Mouse (Mus musculus) megakaryocyte, adult 5-6 weeks (primary cell): ENCODE results near the gene Psg20. TPM values are rescaled to one million over a fixed set of nuclear protein-coding genes. Genes with fewer than 3 reads are reported as not detected.
"Not testable (repeated sequence)": the region's sequence is repeated elsewhere in the genome, so short reads cannot be mapped to it uniquely, and the experiment has no call there.

Experiments
- ATAC-seq: 2 replicates; pipeline ENCODE4 v1.8.0; 2016; ENCODE audit warnings: mild to moderate bottlenecking, inconsistent platforms; ENCODE audit not compliant: poor library complexity, severe bottlenecking
- total RNA-seq, 2 experiments: library from RNA; stranded (forward) in 1 of 2; stranded (reverse) in 1 of 2; fragments of 153-499, 151-499 nt in 1 of 2; fragments of 221-1000, 200-1000 nt in 1 of 2; gene quantifications; 2 replicates each; pipeline versions ENCODE4 v1.2.3 to v1.2.4; 2015 to 2017

Gene Psg20
- total RNA-seq (2015) (not detected in 2 replicates), total RNA-seq (2017) (not detected in 2 replicates)

DNA sequence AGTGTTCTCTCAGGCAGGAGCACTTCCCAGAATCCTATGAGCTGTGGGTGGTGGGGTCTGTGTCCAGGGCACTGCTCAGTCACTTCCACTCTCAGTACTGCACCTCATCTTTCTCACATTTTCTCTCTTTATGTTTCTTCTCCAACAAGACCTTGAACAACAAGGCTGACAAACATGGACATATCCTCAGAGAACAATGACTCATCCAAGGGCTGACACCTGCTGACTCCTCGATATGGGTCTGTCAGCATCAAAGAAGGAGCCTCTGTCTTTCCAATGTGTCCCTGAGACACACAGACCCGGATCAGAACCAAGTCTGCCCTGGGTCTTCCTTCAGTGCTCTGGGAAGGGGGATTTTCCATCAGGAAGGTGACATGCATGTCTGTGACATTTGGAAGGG, at the start of gene Psg20:
Gene Psg20 (minus strand): TSS at position 101 of the 400 bp plus-strand sequence.
- no peak for ATAC-seq

DNA sequence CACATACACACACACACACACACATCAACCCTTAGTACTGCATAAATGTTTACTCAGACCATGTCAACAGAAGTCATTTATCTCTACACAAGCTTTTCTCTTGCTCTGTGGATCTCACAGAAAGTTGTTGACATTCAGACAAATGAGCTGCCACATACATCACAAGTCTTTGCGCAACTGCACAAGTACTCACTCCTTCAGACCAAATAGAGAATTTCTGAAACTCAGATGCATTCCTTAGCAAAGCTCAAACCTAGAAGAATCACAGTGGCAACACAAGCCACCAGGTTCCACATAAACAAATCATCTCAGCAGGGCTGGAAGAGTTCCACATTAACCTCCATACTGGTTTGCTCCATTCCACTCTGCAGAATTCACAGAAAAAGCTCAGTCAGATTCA, 48.5 kb upstream of the Psg20 start:
- no peak for ATAC-seq

DNA sequence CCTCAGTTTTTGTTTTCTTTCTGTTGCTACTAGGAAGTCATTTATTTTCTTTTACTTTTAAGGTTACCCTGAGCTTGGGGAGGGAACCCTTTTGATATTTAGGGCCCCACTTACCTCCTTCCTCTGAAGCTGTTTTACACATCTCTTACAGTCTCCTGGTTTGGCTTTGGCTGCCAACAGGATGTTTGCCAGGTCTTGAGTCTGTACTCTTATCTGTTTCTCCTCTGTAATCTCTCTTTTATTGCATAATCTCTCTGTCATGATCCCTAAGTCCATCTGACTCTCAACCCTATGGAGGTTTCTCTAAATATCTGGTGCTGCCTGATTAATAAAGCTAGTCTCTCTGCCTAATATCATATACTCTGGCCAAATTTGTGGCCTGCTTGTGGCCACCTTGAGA, 47.1 kb upstream of the Psg20 start:
- ATAC-seq: no peak

DNA sequence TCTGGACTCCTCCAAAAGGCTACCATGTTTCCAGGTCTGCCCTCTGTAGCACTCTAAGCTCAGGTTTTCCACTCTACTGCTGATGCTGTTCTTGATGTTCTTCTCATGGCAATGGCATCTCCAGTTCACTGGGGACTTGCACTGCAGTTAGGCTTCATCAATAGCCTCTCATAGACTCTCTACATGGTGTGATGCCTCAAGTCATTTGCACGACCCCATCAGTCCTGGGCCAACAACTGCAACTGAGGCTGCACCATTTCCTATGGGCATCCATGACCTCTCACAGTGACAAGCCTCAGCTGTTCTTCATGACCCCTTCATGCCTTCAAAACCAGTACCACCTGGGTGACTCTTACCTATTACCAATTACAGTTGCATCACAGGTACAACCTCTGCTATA, 42.4 kb upstream of the Psg20 start:
- ATAC-seq: no peak

DNA sequence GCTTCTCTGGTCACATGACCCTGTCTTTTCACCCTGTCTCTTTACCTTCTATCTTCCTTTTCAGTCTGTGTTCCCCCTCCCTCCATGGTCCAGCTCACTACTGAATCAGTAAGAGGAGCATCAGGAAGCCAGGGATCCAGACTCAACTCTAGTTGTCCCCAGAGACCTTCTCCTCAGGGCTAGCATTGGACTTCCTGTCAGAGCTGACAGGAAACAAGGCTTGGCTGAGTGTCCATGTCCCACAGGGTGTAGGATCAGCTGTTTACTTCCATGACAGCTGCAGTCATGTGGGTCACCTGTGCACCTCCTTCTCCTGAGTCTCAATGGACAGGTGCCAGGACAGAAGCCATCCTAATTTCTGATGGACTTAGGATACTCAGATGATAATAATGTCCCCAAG, 39.9 kb upstream of the Psg20 start:
- not testable (repeated sequence) for ATAC-seq

DNA sequence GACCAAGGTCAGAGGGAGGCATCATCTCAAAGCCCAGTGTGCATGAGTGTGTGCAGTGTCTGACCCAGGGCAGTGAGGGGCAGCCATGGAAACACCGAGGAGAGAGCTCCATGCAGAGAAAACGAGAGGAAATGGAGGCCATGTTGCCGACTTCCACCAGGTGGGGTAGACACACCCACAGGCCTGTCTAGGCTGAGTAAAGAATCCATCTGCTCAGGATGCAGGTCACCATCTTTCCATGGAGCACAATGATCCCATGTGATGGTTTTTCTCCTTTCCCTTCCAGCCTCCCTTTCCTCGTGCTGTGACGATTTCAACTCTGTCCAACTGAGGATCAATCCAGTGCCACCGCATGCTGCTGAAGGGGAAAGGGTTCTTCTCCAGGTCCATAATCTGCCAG, 38.0 kb upstream of the Psg20 start:
- no peak for ATAC-seq

DNA sequence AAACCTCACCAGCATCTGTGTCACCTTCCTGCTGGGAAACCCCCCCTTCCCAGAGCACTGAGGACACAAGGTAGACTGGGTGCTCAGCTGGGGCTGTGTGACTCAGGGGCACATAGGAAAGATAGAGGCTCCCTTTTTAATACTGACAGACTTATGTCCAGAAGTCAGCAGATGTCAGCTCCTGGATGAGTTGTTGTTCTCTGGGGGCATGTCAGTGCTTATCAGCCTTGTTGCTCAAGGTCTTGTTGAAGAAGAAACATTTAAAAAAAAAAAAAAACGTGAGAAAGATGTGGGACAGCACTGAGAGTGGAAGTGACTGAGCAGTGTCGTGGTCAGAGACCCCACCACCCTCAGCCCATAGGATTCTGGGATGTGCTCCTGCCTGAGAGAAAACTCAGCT, 31.8 kb upstream of the Psg20 start, which contains the start of gene Psg22:
Gene Psg22 (plus strand): TSS at position 301 of the 400 bp plus-strand sequence.
- ATAC-seq: no peak

DNA sequence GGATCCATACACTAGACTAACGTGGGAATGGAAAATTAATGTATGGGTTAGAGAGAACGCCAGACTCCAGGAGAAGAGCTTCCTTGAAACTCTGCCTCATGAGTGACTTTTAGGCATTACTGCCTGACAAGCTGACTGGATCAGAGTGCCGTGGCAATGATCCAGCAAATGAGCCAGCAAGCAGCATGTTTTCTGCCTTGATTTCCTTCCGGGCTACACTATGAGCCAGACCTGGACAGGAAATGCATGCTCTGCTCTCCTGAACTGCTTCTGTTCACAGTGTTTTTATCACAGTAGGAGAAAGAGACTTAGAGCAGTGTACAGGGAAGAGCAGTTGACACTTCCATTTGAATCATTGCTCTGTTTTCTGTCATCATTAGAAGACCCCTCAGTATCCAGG, 29.6 kb upstream of the Psg20 start:
- no peak for ATAC-seq

DNA sequence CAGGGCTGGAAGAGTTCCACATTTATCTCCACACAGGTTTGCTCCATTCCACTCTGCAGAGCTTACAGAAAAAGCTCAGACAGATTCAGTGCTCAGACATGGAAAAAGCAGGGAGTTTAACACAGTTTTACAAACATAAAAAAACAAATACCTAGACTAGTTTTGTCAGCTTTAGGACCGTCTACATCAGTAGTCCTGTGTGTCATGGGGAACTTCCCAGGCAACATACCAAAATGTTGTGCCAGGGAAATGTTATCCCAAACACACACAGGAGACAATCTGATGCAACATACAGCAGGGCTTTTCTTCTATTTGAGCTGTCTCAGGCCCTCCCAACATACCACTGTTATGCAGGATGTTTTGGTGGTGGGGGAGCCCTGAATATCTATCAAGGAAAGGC, 24.9 kb upstream of the Psg20 start:
- no peak for ATAC-seq

DNA sequence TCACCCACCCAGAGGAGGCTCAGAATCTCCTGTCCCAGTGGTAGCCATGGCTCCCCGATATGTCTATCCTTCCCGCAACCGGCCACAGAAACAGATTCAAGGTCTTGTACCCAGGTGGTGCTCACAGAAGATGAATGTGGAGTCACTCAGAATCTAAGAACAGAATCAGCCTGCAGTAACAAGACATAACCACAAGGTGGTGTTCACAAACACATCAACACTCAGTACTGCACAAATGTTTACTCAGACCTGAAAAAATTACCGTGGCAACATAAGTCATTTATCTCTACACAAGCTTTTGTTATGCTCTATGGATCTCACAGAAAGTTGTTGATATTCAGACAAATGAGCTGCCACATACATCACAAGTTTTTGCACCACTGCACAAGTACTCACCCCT, 24.3 kb upstream of the Psg20 start:
- ATAC-seq: not testable (repeated sequence)

DNA sequence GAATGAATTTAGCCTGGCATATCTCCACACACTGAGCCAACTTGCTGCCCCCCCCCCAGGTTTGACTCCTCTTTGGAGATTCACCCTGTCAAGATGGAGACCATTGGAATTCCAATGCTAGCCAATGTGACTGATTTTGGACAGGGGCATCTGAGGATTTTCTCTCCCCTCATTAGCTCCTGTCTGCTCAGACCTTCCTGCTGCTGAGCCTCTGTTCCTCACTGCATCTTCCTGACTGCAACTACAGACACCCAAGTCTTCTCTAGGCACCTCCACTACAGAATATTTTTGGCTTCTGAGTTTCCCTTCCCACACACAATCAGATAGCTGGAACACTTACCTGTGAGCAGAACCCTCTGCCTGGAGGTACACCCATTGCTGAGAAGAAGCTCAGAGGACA, 399 bp downstream of the Psg20 start:
- no peak for ATAC-seq

DNA sequence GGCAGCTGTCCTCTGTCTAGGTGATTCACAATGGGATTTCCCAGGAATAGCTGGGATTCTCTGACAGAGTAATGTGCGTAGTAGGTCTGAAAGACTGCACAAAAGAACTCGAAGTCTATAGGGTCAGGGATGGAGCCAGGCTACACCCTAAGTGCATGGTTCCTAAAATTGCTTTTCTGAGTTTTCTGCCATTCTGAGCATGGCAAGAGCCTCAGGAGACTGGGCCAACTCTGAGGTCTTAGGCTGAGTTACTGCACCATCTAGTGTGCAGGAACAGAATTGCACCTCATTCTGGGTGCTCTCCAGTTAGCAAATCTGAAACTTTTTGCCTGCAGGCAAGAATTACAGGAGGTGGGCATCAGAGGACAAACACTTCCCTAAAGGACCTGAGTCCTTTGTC, 6.2 kb downstream of the Psg20 start:
- no peak for ATAC-seq

DNA sequence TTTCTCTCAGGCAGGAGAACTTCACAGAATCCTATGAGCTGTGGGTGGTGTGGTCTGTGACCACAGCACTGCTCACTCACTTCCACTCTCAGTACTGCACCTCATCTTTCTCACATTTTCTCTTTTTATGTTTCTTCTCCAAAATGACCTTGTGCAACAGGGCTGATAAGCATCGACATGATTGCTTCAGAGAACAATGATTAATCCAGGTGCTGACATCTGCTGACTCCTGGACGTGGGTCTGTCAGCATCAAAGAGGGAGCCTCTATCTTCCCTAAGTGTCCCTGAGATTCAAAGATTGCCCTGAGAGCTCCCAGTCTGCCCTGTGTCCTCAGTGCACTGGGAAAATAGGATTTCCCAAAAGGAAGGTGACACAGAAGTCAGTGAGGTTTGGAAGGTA, 29.4 kb downstream of the Psg20 start, which contains the start of gene Psg21:
Gene Psg21 (minus strand): TSS at position 101 of the 400 bp plus-strand sequence.
- ATAC-seq: not testable (repeated sequence)

DNA sequence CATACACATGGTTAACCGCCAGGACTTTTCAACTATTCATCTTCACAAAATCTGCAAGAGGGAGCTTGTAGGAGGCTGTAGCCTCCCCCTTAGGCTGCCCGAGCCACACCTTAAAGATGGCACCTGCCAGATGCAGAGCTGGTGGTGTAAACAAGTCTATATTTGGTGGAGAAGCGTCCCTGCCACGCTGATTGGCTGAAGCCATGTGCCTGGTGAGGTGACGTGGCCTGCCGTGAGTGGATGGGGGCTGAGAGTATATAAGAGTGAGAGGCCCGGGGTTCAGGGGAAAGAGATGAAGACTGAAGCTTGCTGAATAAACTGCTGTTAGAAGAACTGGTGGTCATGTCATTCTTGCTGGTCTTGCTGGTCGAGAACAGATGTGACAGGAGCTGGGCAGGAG, 59.1 kb downstream of the Psg20 start:
- ATAC-seq: not testable (repeated sequence)

Other genes with a start within 250 kb of the Psg20 start
- not detected in 2 replicates for gene Psg26, start 202.0 kb downstream of the Psg20 start, total RNA-seq (2015)
- not detected in 2 replicates for gene Psg26, start 202.0 kb downstream of the Psg20 start, total RNA-seq (2017)
- not detected in 2 replicates for gene Psg25, start 153.9 kb downstream of the Psg20 start, total RNA-seq (2015)
- gene Psg25, start 153.9 kb downstream of the Psg20 start, total RNA-seq (2017): not detected in 2 replicates
- not detected in 2 replicates for gene Psg27, start 118.9 kb downstream of the Psg20 start, total RNA-seq (2015)
- not detected in 2 replicates for gene Psg27, start 118.9 kb downstream of the Psg20 start, total RNA-seq (2017)
- gene Psg23, start 69.7 kb downstream of the Psg20 start, total RNA-seq (2015): not detected in 2 replicates
- not detected in 2 replicates for gene Psg23, start 69.7 kb downstream of the Psg20 start, total RNA-seq (2017)
- not detected in 2 replicates for gene Psg21, start 29.5 kb downstream of the Psg20 start, total RNA-seq (2015)
- not detected in 2 replicates for gene Psg21, start 29.5 kb downstream of the Psg20 start, total RNA-seq (2017)
- not detected in 2 replicates for gene Psg22, start 31.9 kb upstream of the Psg20 start, total RNA-seq (2015)
- not detected in 2 replicates for gene Psg22, start 31.9 kb upstream of the Psg20 start, total RNA-seq (2017)
- gene Psg19, start 112.3 kb upstream of the Psg20 start, total RNA-seq (2015): not detected in 2 replicates
- gene Psg19, start 112.3 kb upstream of the Psg20 start, total RNA-seq (2017): not detected in 2 replicates
- not detected in 2 replicates for gene Psg17, start 135.4 kb upstream of the Psg20 start, total RNA-seq (2015)
- gene Psg17, start 135.4 kb upstream of the Psg20 start, total RNA-seq (2017): not detected in 2 replicates
- gene Mill2, start 153.8 kb upstream of the Psg20 start, total RNA-seq (2015): not detected in 2 replicates
- 0.08 TPM in 1 of 2 replicates, not detected in the other for gene Mill2, start 153.8 kb upstream of the Psg20 start, total RNA-seq (2017)
- 492 and 634 TPM in 2 replicates for gene Pglyrp1, start 185.1 kb upstream of the Psg20 start, total RNA-seq (2015)
- gene Pglyrp1, start 185.1 kb upstream of the Psg20 start, total RNA-seq (2017): 78.5 and 108 TPM in 2 replicates
- gene Ccdc61, start 224.2 kb upstream of the Psg20 start, total RNA-seq (2015): 12.9 and 15.3 TPM in 2 replicates
- gene Ccdc61, start 224.2 kb upstream of the Psg20 start, total RNA-seq (2017): 8.9 and 12.2 TPM in 2 replicates
- not detected in 2 replicates for gene Nova2, start 239.7 kb upstream of the Psg20 start, total RNA-seq (2015)
- not detected in 2 replicates for gene Nova2, start 239.7 kb upstream of the Psg20 start, total RNA-seq (2017)